Mouse (Mus musculus): ENCODE data around the gene Clybl. TPM values are rescaled to one million over a fixed set of nuclear protein-coding genes. Genes with fewer than 3 reads are reported as not detected.
A peak's percentile ranks its signal among the peaks of the same experiment; 100 is the strongest.

Gene Clybl
- polyA plus RNA-seq, 1 experiment from 2014 or later = 21.0 TPM

- peak overlapping the region; percentile 38 for H3K4me2 ChIP-seq
- no peaks in the 10 kb centered on the region for H3K9me3 ChIP-seq (replicated peaks)
- no peak for ATAC-seq
- H3K36me3 ChIP-seq (ENCODE audit: poor library complexity, severe bottlenecking) = no peaks in the 10 kb centered on the region
- H3K27me3 ChIP-seq = peaks cover 64% of the 10 kb centered on the region
- H3K27ac ChIP-seq = peak overlapping the region; percentile 65
- WGBS = 2% methylated on average over 14 of the region's 14 CpGs
- peaks cover 61% of the 10 kb centered on the region for H3K4me1 ChIP-seq
- H3K4me3 ChIP-seq = peak overlapping the region; percentile 6; the same call in 1 of the 2 replicates
- peak overlapping the region; percentile 17; the same call in 1 of the 2 replicates for H3K9ac ChIP-seq
These were observed 46.0 kb downstream of the Clybl start for GRCm38 (mm10) chr14:122227454-122227951.

- 3% methylated on average over 23 of the region's 23 CpGs for WGBS
- peak overlapping the region; percentile 39 for H3K4me2 ChIP-seq
- no peaks in the 10 kb centered on the region for H3K36me3 ChIP-seq (ENCODE audit: poor library complexity, severe bottlenecking)
- peaks cover 59% of the 10 kb centered on the region for H3K4me1 ChIP-seq
- H3K9me3 ChIP-seq (replicated peaks) = no peaks in the 10 kb centered on the region
- H3K27ac ChIP-seq = peak overlapping the region; percentile 57; the same call in 1 of the 2 replicates
- no peak for ATAC-seq
- H3K9ac ChIP-seq = no peak overlapping the region
- no peak overlapping the region for H3K4me3 ChIP-seq
- H3K27me3 ChIP-seq = peaks cover 60% of the 10 kb centered on the region
These were observed 47.5 kb downstream of the Clybl start for GRCm38 (mm10) chr14:122228816-122229551.

GRCm38 (mm10) chr14:122229988-122230387 is 48.5 kb downstream of the Clybl start:
- Histone ChIP-seq H3K4me3 (no peak overlapping the region), H3K4me1 (peaks cover 49% of the 10 kb centered on the region), H3K27me3 (peaks cover 50% of the 10 kb centered on the region), H3K27ac (peak overlapping the region; percentile 60), H3K9me3 (replicated peaks) (no peaks in the 10 kb centered on the region), H3K4me2 (no peak overlapping the region), H3K9ac (0 out of 2 replicates have a peak overlapping the region, but pooled peaks have one; percentile 27), H3K36me3 (ENCODE audit: poor library complexity, severe bottlenecking) (no peaks in the 10 kb centered on the region)
- no peak for ATAC-seq
- WGBS = 25% methylated on average over 5 of the region's 5 CpGs

- Histone ChIP-seq H3K27ac (peak overlapping the region; percentile 60), H3K4me2 (peak overlapping the region; percentile 40)
- ATAC-seq = peak; percentile 66
These were observed 49.1 kb downstream of the Clybl start for GRCm38 (mm10) chr14:122230621-122231025.

GRCm38 (mm10) chr14:122231073-122231472 is 49.6 kb downstream of the Clybl start:
- Histone ChIP-seq H3K27ac (no peak overlapping the region), H3K4me2 (peak overlapping the region; percentile 40)
- 35% methylated on average over 10 of the region's 10 CpGs for WGBS

More at GRCm38 (mm10) chr14:122230621-122231025, 49.1 kb downstream of the Clybl start:
- peaks cover 43% of the 10 kb centered on the region for H3K27me3 ChIP-seq
- peaks cover 42% of the 10 kb centered on the region for H3K4me1 ChIP-seq
- no peak overlapping the region for H3K4me3 ChIP-seq
- no peaks in the 10 kb centered on the region for H3K36me3 ChIP-seq (ENCODE audit: poor library complexity, severe bottlenecking)
- WGBS = 11% methylated on average over 14 of the region's 14 CpGs
- H3K9me3 ChIP-seq (replicated peaks) = no peaks in the 10 kb centered on the region
- peak overlapping the region; percentile 27; the same call in 1 of the 2 replicates for H3K9ac ChIP-seq

GRCm38 (mm10) chr14:122233212-122233714 is 51.8 kb downstream of the Clybl start:
- Histone ChIP-seq H3K36me3 (ENCODE audit: poor library complexity, severe bottlenecking) (no peaks in the 10 kb centered on the region), H3K9ac (no peak overlapping the region), H3K4me3 (no peak overlapping the region), H3K9me3 (replicated peaks) (no peaks in the 10 kb centered on the region), H3K4me1 (peaks cover 23% of the 10 kb centered on the region), H3K27me3 (peaks cover 33% of the 10 kb centered on the region), H3K4me2 (no peak overlapping the region), H3K27ac (no peak overlapping the region)
- WGBS = 84% methylated on average over 19 of the region's 19 CpGs
- ATAC-seq = no peak

More at GRCm38 (mm10) chr14:122231073-122231472, 49.6 kb downstream of the Clybl start:
- H3K9ac ChIP-seq = peak overlapping the region; percentile 27; the same call in 1 of the 2 replicates
- no peak overlapping the region for H3K4me3 ChIP-seq
- H3K27me3 ChIP-seq = peaks cover 40% of the 10 kb centered on the region
- ATAC-seq = no peak
- no peaks in the 10 kb centered on the region for H3K36me3 ChIP-seq (ENCODE audit: poor library complexity, severe bottlenecking)
- H3K9me3 ChIP-seq (replicated peaks) = no peaks in the 10 kb centered on the region
- peaks cover 40% of the 10 kb centered on the region for H3K4me1 ChIP-seq

- H3K9ac ChIP-seq = no peak overlapping the region
- no peak overlapping the region for H3K4me3 ChIP-seq
- no peaks in the 10 kb centered on the region for H3K9me3 ChIP-seq (replicated peaks)
- no peak overlapping the region for H3K4me2 ChIP-seq
- no peak for ATAC-seq
- H3K27ac ChIP-seq = no peak overlapping the region
- H3K27me3 ChIP-seq = peaks cover 21% of the 10 kb centered on the region
- 85% methylated on average over 1 of the region's 1 CpGs for WGBS
- H3K36me3 ChIP-seq (ENCODE audit: poor library complexity, severe bottlenecking) = no peaks in the 10 kb centered on the region
- peaks cover 22% of the 10 kb centered on the region for H3K4me1 ChIP-seq
These were observed 62.4 kb downstream of the Clybl start for GRCm38 (mm10) chr14:122243874-122244273.

- Histone ChIP-seq H3K9ac (no peak overlapping the region), H3K4me3 (no peak overlapping the region), H3K4me2 (no peak overlapping the region), H3K27me3 (peaks cover 28% of the 10 kb centered on the region), H3K36me3 (ENCODE audit: poor library complexity, severe bottlenecking) (no peaks in the 10 kb centered on the region), H3K9me3 (replicated peaks) (no peaks in the 10 kb centered on the region), H3K27ac (no peak overlapping the region), H3K4me1 (peaks cover 22% of the 10 kb centered on the region)
- 62% methylated on average over 18 of the region's 18 CpGs for WGBS
- peak; percentile 75 for ATAC-seq
These were observed 65.7 kb downstream of the Clybl start for GRCm38 (mm10) chr14:122246919-122247859.

- no peak for ATAC-seq
- peaks cover 26% of the 10 kb centered on the region for H3K27me3 ChIP-seq
- no peak overlapping the region for H3K4me2 ChIP-seq
- no peaks in the 10 kb centered on the region for H3K36me3 ChIP-seq (ENCODE audit: poor library complexity, severe bottlenecking)
- H3K4me1 ChIP-seq = peaks cover 22% of the 10 kb centered on the region
- no peak overlapping the region for H3K9ac ChIP-seq
- no peak overlapping the region for H3K27ac ChIP-seq
- no peaks in the 10 kb centered on the region for H3K9me3 ChIP-seq (replicated peaks)
- no peak overlapping the region for H3K4me3 ChIP-seq
- WGBS = 82% methylated on average over 3 of the region's 3 CpGs
These were observed 67.6 kb downstream of the Clybl start for GRCm38 (mm10) chr14:122249123-122249522.

- Histone ChIP-seq H3K4me1 (peaks cover 33% of the 10 kb centered on the region), H3K9ac (no peak overlapping the region), H3K9me3 (replicated peaks) (no peaks in the 10 kb centered on the region), H3K4me2 (no peak overlapping the region), H3K27me3 (peaks cover 31% of the 10 kb centered on the region), H3K4me3 (no peak overlapping the region), H3K27ac (no peak overlapping the region), H3K36me3 (ENCODE audit: poor library complexity, severe bottlenecking) (no peaks in the 10 kb centered on the region)
- ATAC-seq = no peak
These were observed 69.8 kb downstream of the Clybl start for GRCm38 (mm10) chr14:122251346-122251745.

GRCm38 (mm10) chr14:122255562-122256260 is 74.2 kb downstream of the Clybl start:
- Histone ChIP-seq H3K27ac (peak overlapping the region; percentile 55), H3K9me3 (replicated peaks) (no peaks in the 10 kb centered on the region), H3K36me3 (ENCODE audit: poor library complexity, severe bottlenecking) (no peaks in the 10 kb centered on the region), H3K27me3 (peaks cover 33% of the 10 kb centered on the region), H3K4me2 (peak overlapping the region; percentile 47), H3K9ac (no peak overlapping the region), H3K4me3 (peak overlapping the region; percentile 14; the same call in 1 of the 2 replicates), H3K4me1 (peaks cover 38% of the 10 kb centered on the region)
- peak; percentile 26; the same call in 1 of the 2 replicates for ATAC-seq
- 2% methylated on average over 21 of the region's 21 CpGs for WGBS
